Comparison of ENCODE assay signal across 14 mouse cellular contexts in the genomic region with DNA sequence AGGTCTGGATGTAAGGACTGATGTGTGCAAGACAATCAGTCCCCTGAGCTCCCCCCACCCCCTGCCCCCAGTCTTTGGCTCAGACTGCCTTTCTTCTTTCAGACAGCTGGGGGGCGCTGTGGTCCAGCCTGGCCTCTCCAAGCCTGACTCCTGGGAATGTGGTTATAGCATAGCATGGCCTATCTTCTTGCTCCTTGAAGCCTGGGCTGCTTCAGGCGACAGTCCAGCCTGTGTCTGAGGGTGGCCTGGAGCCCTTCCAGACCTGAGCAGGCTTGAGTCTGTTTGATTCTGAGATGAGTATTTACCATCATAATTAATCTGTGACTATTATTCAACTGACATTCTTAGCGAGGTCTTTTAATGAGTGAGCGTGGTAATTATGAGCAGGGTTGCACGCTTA. TPM values are rescaled to one million over a fixed set of nuclear protein-coding genes. Genes with fewer than 3 reads are reported as not detected.
DNase-seq lines count a peak whose midpoint lies in the region; ATAC-seq and TF ChIP-seq lines count a peak whose summit lies in the region.
"Had no signal": no experiment of that assay in that cellular context is flagged by ENCODE, and none has a peak within 500 bp of the region (broad histone marks: within the 10 kb centered on the region; RNA-seq: fewer than 3 reads in every experiment).

No protein-coding gene starts in this region.

- H3K4me2 ChIP-seq in forebrain, embryonic 11.5 days (ENCODE audit: low read depth, low read length, severe bottlenecking) = no peak overlapping the region
- H3K4me2 ChIP-seq in forebrain, embryonic 14.5 days (ENCODE audit: low read length) = no peak overlapping the region

- intact Hi-C loops in left cerebral cortex, adult 2 months (cut with DNase I) = loop anchor here (5.0 kb wide), 2 partner anchors 609 to 934 kb away; no protein-coding TSS in a partner anchor

- H3K36me3 ChIP-seq in forebrain, embryonic 11.5 days (ENCODE audit: control insufficient read depth, insufficient read depth, low read length) = no peaks in the 10 kb centered on the region
- H3K36me3 ChIP-seq in forebrain, embryonic 14.5 days (ENCODE audit: control insufficient read depth, insufficient read depth, low read length) = no peaks in the 10 kb centered on the region
- H3K36me3 ChIP-seq in E14TG2a.4 (ENCODE audit: insufficient read depth, low read length) = no peaks in the 10 kb centered on the region

- no peak for ATAC-seq in forebrain, embryonic 11.5 days (replicated peaks; ENCODE audit: low FRiP score)
- ATAC-seq in forebrain, embryonic 14.5 days = no peak
- ATAC-seq in activated CD4-positive, CD25-positive, alpha-beta regulatory T cell, adult 4 months = no peak

- H3K4me1 ChIP-seq in forebrain, embryonic 11.5 days (replicated peaks; ENCODE audit: control insufficient read depth, insufficient read depth, low read length) = peaks cover 13% of the 10 kb centered on the region
- no peaks in the 10 kb centered on the region for H3K4me1 ChIP-seq in forebrain, embryonic 14.5 days (ENCODE audit: control insufficient read depth, insufficient read depth, low read length)
- peaks cover 26% of the 10 kb centered on the region for H3K4me1 ChIP-seq in E14TG2a.4 (replicated peaks; ENCODE audit: low read depth, low read length)

- H3K27me3 ChIP-seq in forebrain, embryonic 11.5 days (ENCODE audit: control insufficient read depth, insufficient read depth, low read length) = peaks cover 26% of the 10 kb centered on the region
- peaks cover 29% of the 10 kb centered on the region for H3K27me3 ChIP-seq in forebrain, embryonic 14.5 days (replicated peaks; ENCODE audit: control insufficient read depth, insufficient read depth, low read length)
- peaks cover 69% of the 10 kb centered on the region for H3K27me3 ChIP-seq in E14TG2a.4 (ENCODE audit: insufficient read depth, low read length)

- no peak overlapping the region for H3K27ac ChIP-seq in forebrain, embryonic 11.5 days (ENCODE audit: low read depth, low read length)
- no peak overlapping the region for H3K27ac ChIP-seq in forebrain, embryonic 14.5 days (ENCODE audit: low read depth, low read length)
- no peak overlapping the region for H3K27ac ChIP-seq in left cerebral cortex, adult 2 months

- TF ChIP-seq CTCF in left cerebral cortex, adult 2 months (IDR thresholded peaks at IDR 0.05) = peak; percentile 18
- TF ChIP-seq CTCF in E14TG2a.4 (conservative IDR thresholded peaks at IDR 0.05; ENCODE audit: low read length) = peak; percentile 31

- 58% methylated on average over 5 of the region's 5 CpGs for whole genome bisulfite sequencing in forebrain, embryonic 11.5 days
- WGBS in forebrain, embryonic 14.5 days = 22% methylated on average over 5 of the region's 5 CpGs

- no peaks in the 10 kb centered on the region for H3K9me3 ChIP-seq in forebrain, embryonic 11.5 days (ENCODE audit: control insufficient read depth, low read length)
- H3K9me3 ChIP-seq in forebrain, embryonic 14.5 days (replicated peaks; ENCODE audit: control insufficient read depth, low read length) = no peaks in the 10 kb centered on the region
- H3K9me3 ChIP-seq in E14TG2a.4 (ENCODE audit: low read length) = peaks cover 12% of the 10 kb centered on the region

- H3K4me3 ChIP-seq in forebrain, embryonic 11.5 days (ENCODE audit: low read depth, low read length) = no peak overlapping the region
- H3K4me3 ChIP-seq in forebrain, embryonic 14.5 days (ENCODE audit: low read depth, low read length) = no peak overlapping the region
- H3K4me3 ChIP-seq in left cerebral cortex, adult 2 months = no peak overlapping the region
- H3K4me3 ChIP-seq in E14TG2a.4 (replicated peaks; ENCODE audit: low read length) = no peak overlapping the region
- H3K4me3 ChIP-seq: erythroblast, embryonic 14.5 days had no signal

- peak; percentile 65 for DNase-seq in forebrain, embryonic 11.5 days (ENCODE audit: low spot score)
- DNase-seq in forebrain, embryonic 14.5 days (ENCODE audit: low spot score) = no peak
- no peak for DNase-seq in left cerebral cortex, adult 2 months (ENCODE audit: extremely low spot score in 1 of 2, low spot score in 2 of 2)
- no peak for DNase-seq in left cerebral cortex, adult 9 months (ENCODE audit: low spot score in 2 of 2)
- peak; percentile 38 for DNase-seq in ZHBTc4 (ENCODE audit: low read depth, low spot score)
- no peak for DNase-seq in thymus, postnatal 36 days
- DNase-seq: adrenal gland, postnatal 36 days; embryo, embryonic 11 days; heart, postnatal 4 days; kidney, adult 11 months; lung, adult 2 months had no signal

- no peak overlapping the region for H3K9ac ChIP-seq in forebrain, embryonic 11.5 days (ENCODE audit: low read length)
- no peak overlapping the region for H3K9ac ChIP-seq in forebrain, embryonic 14.5 days (ENCODE audit: low read length)

RNA-seq across cellular contexts. Expression of a gene that starts 17.7 kb away (rescaled TPM):
- polyA plus RNA-seq in forebrain, embryonic 11.5 days (2014; fragmentation: Nextera tagmentation; extraction: Ambion mirVana) = 17.1 and 17.5 TPM in 2 replicates
- 11.3 and 15.0 TPM in 2 replicates for polyA plus RNA-seq in forebrain, embryonic 14.5 days (2014; fragmentation: Nextera tagmentation; extraction: Ambion mirVana)
- total RNA-seq in left cerebral cortex, adult 2 months (2021) = 1 to 10 TPM; 2.0 to 3.6 TPM
- polyA plus RNA-seq in activated CD4-positive, CD25-positive, alpha-beta regulatory T cell, adult 4 months (2017; shearing (Covaris generic)) = not detected
- total RNA-seq: adrenal gland, postnatal 36 days; heart, postnatal 4 days had no signal
- polyA plus RNA-seq: erythroblast, embryonic 14.5 days; lung, adult 2 months had no signal

RNA-seq across cellular contexts. Expression of a gene that starts 57.0 kb away (rescaled TPM):
- polyA plus RNA-seq in forebrain, embryonic 11.5 days (2014; fragmentation: Nextera tagmentation; extraction: Ambion mirVana) = 12.5 and 12.6 TPM in 2 replicates
- 0.23 TPM in 2 replicates for polyA plus RNA-seq in forebrain, embryonic 14.5 days (2014; fragmentation: Nextera tagmentation; extraction: Ambion mirVana)
- total RNA-seq in left cerebral cortex, adult 2 months (2021) = under 1 TPM; 0.70 to 0.75 TPM
- not detected for polyA plus RNA-seq in activated CD4-positive, CD25-positive, alpha-beta regulatory T cell, adult 4 months (2017; shearing (Covaris generic))
- total RNA-seq: adrenal gland, postnatal 36 days had no signal
- polyA plus RNA-seq: erythroblast, embryonic 14.5 days had no signal

Comparison
In these comparisons a context has a peak if more than half of its experiments do, and no peak if none do; other contexts are left out.
1. DNase-seq: peak in forebrain, embryonic 11.5 days (single experiment) and ZHBTc4 (single experiment); none in forebrain, embryonic 14.5 days (single experiment), left cerebral cortex, adult 2 months (0 of 2), left cerebral cortex, adult 9 months (0 of 2) and thymus, postnatal 36 days (0 of 2).
2. RNA of a gene that starts 57.0 kb away (polyA plus RNA-seq): 12.5 to 12.6 TPM in forebrain, embryonic 11.5 days; 0.23 TPM in forebrain, embryonic 14.5 days and not detected in activated CD4-positive, CD25-positive, alpha-beta regulatory T cell, adult 4 months; every median in the first group is over 10 times any median in the second.
3. RNA of a gene that starts 17.7 kb away (polyA plus RNA-seq): 17.1 to 17.5 TPM in forebrain, embryonic 11.5 days and 11.3 to 15.0 TPM in forebrain, embryonic 14.5 days; not detected in activated CD4-positive, CD25-positive, alpha-beta regulatory T cell, adult 4 months; every median in the first group is over 10 times any median in the second.